Mouse (Mus musculus) activated CD4-positive, CD25-positive, alpha-beta regulatory T cell, adult 4 months (primary cell): ENCODE results near the gene Gm10354. TPM values are rescaled to one million over a fixed set of nuclear protein-coding genes. Genes with fewer than 3 reads are reported as not detected.
"Not testable (repeated sequence)": the region's sequence is repeated elsewhere in the genome, so short reads cannot be mapped to it uniquely, and the experiment has no call there.

Experiments
- ATAC-seq: one replicate; pipeline ENCODE4 v1.8.0; 2017
- polyA plus RNA-seq, 2 experiments: library from polyadenylated mRNA; unstranded; fragments of 100-300 nt; shearing (Covaris generic); gene quantifications; one replicate each; pipeline ENCODE4 v1.2.1; 2017

Gene Gm10354
- polyA plus RNA-seq, 2 experiments from 2014 or later = not detected

- not testable (repeated sequence) for ATAC-seq
These were observed 25.1 kb downstream of the Gm10354 start for GRCm38 (mm10) chr5:14953587-14953986.

GRCm38 (mm10) chr5:14952749-14953148 is 26.0 kb downstream of the Gm10354 start:
- not testable (repeated sequence) for ATAC-seq

- not testable (repeated sequence) for ATAC-seq
These were observed 26.9 kb downstream of the Gm10354 start for GRCm38 (mm10) chr5:14951822-14952221.

GRCm38 (mm10) chr5:14947482-14948198 is 31.1 kb downstream of the Gm10354 start:
- ATAC-seq = not testable (repeated sequence)

GRCm38 (mm10) chr5:14945524-14945923 is 33.2 kb downstream of the Gm10354 start:
- ATAC-seq = not testable (repeated sequence)

GRCm38 (mm10) chr5:14941043-14941442 is 37.7 kb downstream of the Gm10354 start:
- ATAC-seq = not testable (repeated sequence)

- ATAC-seq = not testable (repeated sequence)
These were observed 40.4 kb downstream of the Gm10354 start, which contains the start of gene Speer4e for GRCm38 (mm10) chr5:14938329-14938728. Gene Speer4e, minus strand, starts transcription at chr5:14938429.

GRCm38 (mm10) chr5:14933721-14934120 is 45.0 kb downstream of the Gm10354 start:
- not testable (repeated sequence) for ATAC-seq

- ATAC-seq = not testable (repeated sequence)
These were observed 51.7 kb downstream of the Gm10354 start for GRCm38 (mm10) chr5:14927047-14927446.

Other genes with a start within 250 kb of the Gm10354 start
- not detected for gene Gm9758, start 64.0 kb downstream of the Gm10354 start, polyA plus RNA-seq
- gene Speer4e, start 40.5 kb downstream of the Gm10354 start, polyA plus RNA-seq = not detected
- not detected for gene Gm17019, start 54.1 kb upstream of the Gm10354 start, polyA plus RNA-seq